Mouse (Mus musculus) heart, embryonic 14.5 days (tissue): ENCODE measurements at regions not wholly inside any gene's neighbourhood (a gene's known extent, or its start where the extent isn't known, plus 50 kb on each side); places are given as distances from the start of the nearest gene placed in this dataset.

Source experiments
- ATAC-seq: fragments of 200-750 bp; cut with Nextera tagmentation; 2 replicates; pipeline ENCODE4 v1.8.0; 2017; ENCODE audit warnings: low read depth, moderate TSS enrichment; ENCODE audit not compliant: insufficient number of reproducible peaks, insufficient read depth, low FRiP score
- H3K27ac ChIP-seq, 2 experiments: fragments of 200-500 bp in 1 of 2; fragments of 300-500 bp in 1 of 2; sonication (generic) in 1 of 2; replicated peaks in 1 of 2; 2 replicates each; pipeline ENCODE4 v1.5.1; 2012 to 2014; ENCODE audit warnings: low read depth in 2 of 2, low read length in 2 of 2, control low read depth in 1 of 2, mild to moderate bottlenecking in 1 of 2, mixed read lengths in 1 of 2; ENCODE audit not compliant: control insufficient read depth in 1 of 2, insufficient read depth in 1 of 2
- H3K27me3 ChIP-seq: fragments of 300-500 bp; sonication (generic); 2 replicates; pipeline ENCODE4 v1.6.1; 2014; ENCODE audit warnings: mild to moderate bottlenecking, low read length, control low read depth; ENCODE audit not compliant: control insufficient read depth, insufficient read depth
- H3K36me3 ChIP-seq: fragments of 300-500 bp; sonication (generic); 2 replicates; pipeline ENCODE4 v1.6.1; 2014; ENCODE audit warnings: mild to moderate bottlenecking, control low read depth, low read length, mixed read lengths; ENCODE audit not compliant: control insufficient read depth, insufficient read depth
- H3K4me1 ChIP-seq, 2 experiments: fragments of 200-500 bp in 1 of 2; fragments of 300-500 bp in 1 of 2; sonication (generic) in 1 of 2; 2 replicates each; pipeline ENCODE4 v1.6.1; 2012 to 2014; ENCODE audit warnings: low read length in 2 of 2, control low read depth in 1 of 2, mixed read lengths in 1 of 2; ENCODE audit not compliant: control insufficient read depth in 2 of 2, insufficient read depth in 2 of 2
- H3K4me2 ChIP-seq: fragments of 300-500 bp; sonication (generic); 2 replicates; pipeline ENCODE4 v1.6.1; 2014; ENCODE audit warnings: mild to moderate bottlenecking, low read length
- H3K4me3 ChIP-seq, 2 experiments: fragments of 200-500 bp in 1 of 2; fragments of 300-500 bp in 1 of 2; sonication (generic) in 1 of 2; 2 replicates each; pipeline ENCODE4 v1.5.1; 2012 to 2014; ENCODE audit warnings: low read length in 2 of 2, mild to moderate bottlenecking in 2 of 2, control low read depth in 1 of 2, low read depth in 1 of 2, moderate library complexity in 1 of 2; ENCODE audit not compliant: control insufficient read depth in 1 of 2, insufficient read depth in 1 of 2
- H3K9ac ChIP-seq: fragments of 300-500 bp; sonication (generic); 2 replicates; pipeline ENCODE4 v1.6.1; 2014; ENCODE audit warnings: mild to moderate bottlenecking, low read length
- H3K9me3 ChIP-seq: fragments of 300-500 bp; sonication (generic); 2 replicates; pipeline ENCODE4 v1.6.1; 2016; ENCODE audit warnings: low read length, control low read depth; ENCODE audit not compliant: control insufficient read depth
- WGBS: fragments of 180-500 bp; shearing (Covaris S2); extraction: QIAGEN DNeasy Blood & Tissue Kit; methylation state at CpG from one replicate; pipeline ENCODE4 v1.1.7; 2014; 5-methylcytosine and 5-hydroxymethylcytosine counted together

- Histone ChIP-seq H3K9me3 (no peaks in the 10 kb centered on the region), H3K4me1 (no peaks in the 10 kb centered on the region), H3K9ac (no peak overlapping the region), H3K27ac (no peak overlapping the region), H3K4me2 (no peak overlapping the region), H3K36me3 (no peaks in the 10 kb centered on the region), H3K4me3 (no peak overlapping the region), H3K27me3 (no peaks in the 10 kb centered on the region)
- ATAC-seq = no peak
- 36% methylated on average over 3 of the region's 3 CpGs for WGBS
These were observed 417.7 kb upstream of the Adgrl4 start for GRCm38 (mm10) chr3:151020014-151020413.

DNA sequence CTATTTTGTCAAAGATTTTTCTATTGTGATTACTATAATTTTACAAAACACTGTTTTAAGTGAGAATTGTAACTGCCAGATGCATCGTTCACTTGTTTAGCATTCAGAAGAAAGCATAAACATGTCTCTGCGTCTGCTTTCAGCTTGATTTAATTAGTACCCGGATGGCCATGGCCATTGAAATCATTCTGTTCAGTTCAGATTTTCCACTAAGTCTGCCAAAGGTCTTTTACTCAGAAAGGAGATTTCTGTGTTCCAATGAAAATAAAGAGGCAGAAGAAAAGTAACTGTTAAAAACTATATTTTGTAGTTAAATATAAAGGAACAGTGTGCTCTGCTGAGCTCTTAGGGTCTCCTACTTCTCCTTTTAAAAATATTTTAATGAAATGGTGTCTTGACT, 380.2 kb upstream of the Adgrl4 start:
- no peak overlapping the region for H3K4me3 ChIP-seq
- WGBS = 68% methylated on average over 3 of the region's 3 CpGs
- no peak overlapping the region for H3K9ac ChIP-seq
- H3K4me1 ChIP-seq = no peaks in the 10 kb centered on the region
- no peaks in the 10 kb centered on the region for H3K27me3 ChIP-seq
- H3K27ac ChIP-seq = no peak overlapping the region
- H3K36me3 ChIP-seq = no peaks in the 10 kb centered on the region
- H3K9me3 ChIP-seq = no peaks in the 10 kb centered on the region
- no peak for ATAC-seq
- H3K4me2 ChIP-seq = no peak overlapping the region

GRCm38 (mm10) chr3:151072322-151072721, 365.4 kb upstream of the Adgrl4 start:
- Histone ChIP-seq H3K4me2 (no peak overlapping the region), H3K9ac (no peak overlapping the region), H3K27ac (no peak overlapping the region), H3K36me3 (no peaks in the 10 kb centered on the region), H3K4me3 (no peak overlapping the region), H3K4me1 (no peaks in the 10 kb centered on the region), H3K27me3 (no peaks in the 10 kb centered on the region), H3K9me3 (no peaks in the 10 kb centered on the region)
- ATAC-seq = no peak

DNA sequence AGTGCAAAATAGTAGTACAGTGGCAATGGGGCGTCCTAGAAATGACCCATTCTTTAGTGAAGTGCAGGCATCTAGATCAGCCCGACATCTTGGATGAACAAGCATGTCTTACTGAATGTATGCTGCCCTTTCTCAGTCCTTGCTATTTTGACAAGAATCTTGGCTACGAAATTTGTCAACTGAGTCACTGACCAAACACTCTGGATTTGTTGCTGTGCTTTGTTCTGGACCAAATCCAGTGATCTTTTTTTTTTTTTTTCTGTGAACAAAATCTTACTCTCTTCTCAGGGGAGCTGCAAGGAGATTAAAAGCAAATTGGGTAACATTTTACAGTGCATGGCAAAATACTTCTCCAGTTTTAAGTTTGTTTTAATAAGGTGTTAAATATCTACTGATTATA, 320.9 kb upstream of the Adgrl4 start:
- WGBS = 70% methylated on average over 3 of the region's 3 CpGs
- H3K36me3 ChIP-seq = no peaks in the 10 kb centered on the region
- ATAC-seq = no peak

GRCm38 (mm10) chr3:151117583-151118041, 320.1 kb upstream of the Adgrl4 start:
- Histone ChIP-seq H3K27me3 (no peaks in the 10 kb centered on the region), H3K4me2 (0 out of 2 replicates have a peak overlapping the region, but pooled peaks have one; percentile 11), H3K36me3 (no peaks in the 10 kb centered on the region), H3K4me3 (no peak overlapping the region), H3K4me1 (peaks cover 0 to 4% of the 10 kb centered on the region in 2 experiments; a peak in 1 of 4 replicates), H3K9me3 (no peaks in the 10 kb centered on the region), H3K27ac (no peak overlapping the region), H3K9ac (no peak overlapping the region)
- no peak for ATAC-seq
- 32% methylated on average over 3 of the region's 3 CpGs for WGBS

More for the DNA sequence above, 320.9 kb upstream of the Adgrl4 start:
- Histone ChIP-seq H3K27ac (no peak overlapping the region), H3K4me2 (no peak overlapping the region), H3K9me3 (no peaks in the 10 kb centered on the region), H3K4me1 (peaks cover 0 to 4% of the 10 kb centered on the region in 2 experiments; a peak in 1 of 4 replicates), H3K4me3 (no peak overlapping the region), H3K9ac (no peak overlapping the region), H3K27me3 (no peaks in the 10 kb centered on the region)

- Histone ChIP-seq H3K27me3 (no peaks in the 10 kb centered on the region), H3K9ac (no peak overlapping the region), H3K9me3 (no peaks in the 10 kb centered on the region), H3K4me2 (no peak overlapping the region), H3K4me3 (no peak overlapping the region), H3K36me3 (no peaks in the 10 kb centered on the region), H3K4me1 (no peaks in the 10 kb centered on the region), H3K27ac (no peak overlapping the region)
- no peak for ATAC-seq
- WGBS = 79% methylated on average over 5 of the region's 5 CpGs
These were observed 313.6 kb upstream of the Adgrl4 start for GRCm38 (mm10) chr3:151124131-151124530.

GRCm38 (mm10) chr3:151146889-151147288, 290.8 kb upstream of the Adgrl4 start:
- Histone ChIP-seq H3K9ac (no peak overlapping the region), H3K4me3 (no peak overlapping the region), H3K9me3 (no peaks in the 10 kb centered on the region), H3K27ac (no peak overlapping the region), H3K27me3 (no peaks in the 10 kb centered on the region), H3K4me2 (no peak overlapping the region), H3K4me1 (peaks cover 0 to 5% of the 10 kb centered on the region in 2 experiments; a peak in 1 of 4 replicates), H3K36me3 (no peaks in the 10 kb centered on the region)
- 69% methylated on average over 2 of the region's 2 CpGs for WGBS
- no peak for ATAC-seq

GRCm38 (mm10) chr3:151153340-151153739, 284.3 kb upstream of the Adgrl4 start:
- Histone ChIP-seq H3K4me1 (no peaks in the 10 kb centered on the region), H3K9ac (no peak overlapping the region), H3K4me2 (no peak overlapping the region), H3K36me3 (no peaks in the 10 kb centered on the region), H3K9me3 (no peaks in the 10 kb centered on the region), H3K27me3 (no peaks in the 10 kb centered on the region), H3K27ac (no peak overlapping the region), H3K4me3 (no peak overlapping the region)
- 31% methylated on average over 4 of the region's 4 CpGs for WGBS
- ATAC-seq = no peak
